Mouse (Mus musculus): Measurements from ENCODE around the gene Ctsw. TPM values are rescaled to one million over a fixed set of nuclear protein-coding genes. Genes with fewer than 3 reads are reported as not detected.
A peak's percentile ranks its signal among the peaks of the same experiment; 100 is the strongest.

Gene Ctsw
- total and polyA plus RNA-seq, 2 experiments from 2014 or later: 1.2 to 2.0 TPM

DNA sequence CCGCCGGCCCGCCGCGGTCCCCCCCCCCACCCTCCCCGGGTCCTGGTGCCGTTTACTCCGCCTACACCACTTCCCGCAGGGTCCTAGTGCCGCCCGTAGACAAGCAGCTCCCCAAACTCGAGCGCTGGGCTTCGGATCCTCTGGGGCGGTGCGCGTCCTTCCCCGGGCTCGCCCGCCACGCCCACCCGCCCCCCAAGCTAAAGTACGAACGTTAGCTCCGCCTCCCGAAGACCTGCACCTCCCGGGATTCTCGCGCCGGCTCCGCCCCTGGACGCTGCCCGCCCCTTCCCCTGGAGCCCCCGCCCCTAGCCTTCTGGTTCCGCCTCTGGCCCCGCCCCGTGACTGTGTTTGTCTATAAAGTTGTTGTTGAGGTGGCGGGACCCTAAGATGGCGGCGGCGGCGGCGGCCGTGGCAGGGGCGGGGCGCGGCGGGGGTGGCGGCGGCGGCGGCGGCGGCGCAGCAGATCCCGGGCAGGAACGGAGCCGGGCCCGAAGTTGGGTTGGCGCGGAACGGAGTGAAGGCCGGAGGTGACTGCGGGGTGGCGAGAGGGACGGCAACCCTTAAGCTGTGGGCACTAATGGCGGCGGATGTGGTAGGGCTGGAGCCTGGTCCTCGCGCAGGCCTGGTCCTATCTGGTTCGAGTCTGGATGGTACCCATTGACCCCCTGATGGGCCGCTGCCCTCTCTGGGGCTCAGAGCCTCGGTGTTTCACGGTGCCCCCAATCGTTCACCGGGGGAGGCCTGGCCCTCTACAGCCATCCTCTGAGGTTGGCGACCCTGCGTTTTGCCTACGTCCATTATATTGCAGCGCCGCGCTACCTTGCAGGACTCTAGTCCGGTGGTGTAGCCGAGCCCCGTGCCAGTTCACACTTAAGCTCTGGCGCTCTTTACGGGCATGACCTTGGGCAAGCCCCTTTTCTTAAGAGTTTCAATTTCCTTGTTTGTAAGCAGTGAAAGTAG lies 43.2 kb downstream of the Ctsw start, which contains the start of the genes Drap1 and AI837181:
TSS of gene Drap1 (minus strand) at position 198 of the 960 bp plus-strand sequence.
TSS of gene AI837181 (plus strand) at position 363 of the 960 bp plus-strand sequence.
- Histone ChIP-seq H3K27ac (peak within 1 kb of the TSS; percentile 92), H3K4me2 (ENCODE audit: low read depth, low read length) (peak within 1 kb of the TSS; percentile 90), H3K4me3 (ENCODE audit: low read length) (peak within 1 kb of the TSS; percentile 90), H3K36me3 (ENCODE audit: insufficient read depth, low read length) (peaks cover 5% of the 10 kb centered on the region; the same call in 1 of the 2 replicates), H3K4me1 (ENCODE audit: insufficient read depth, low read length) (peaks cover 24% of the 10 kb centered on the region), H3K9ac (replicated peaks; ENCODE audit: low read length) (peak within 1 kb of the TSS; percentile 94), H3K27me3 (ENCODE audit: insufficient read depth, low read length) (no peaks in the 10 kb centered on the region), H3K9me3 (ENCODE audit: low read length) (no peaks in the 10 kb centered on the region)
- DNase-seq (ENCODE audit: low spot score) (peak; percentile 98), ATAC-seq (peak; percentile 93)
- under 1% methylated on average over 70 of the region's 87 CpGs for WGBS
- TF ChIP-seq CTCF (IDR thresholded peaks at IDR 0.05; ENCODE audit: low read depth): no peak

DNA sequence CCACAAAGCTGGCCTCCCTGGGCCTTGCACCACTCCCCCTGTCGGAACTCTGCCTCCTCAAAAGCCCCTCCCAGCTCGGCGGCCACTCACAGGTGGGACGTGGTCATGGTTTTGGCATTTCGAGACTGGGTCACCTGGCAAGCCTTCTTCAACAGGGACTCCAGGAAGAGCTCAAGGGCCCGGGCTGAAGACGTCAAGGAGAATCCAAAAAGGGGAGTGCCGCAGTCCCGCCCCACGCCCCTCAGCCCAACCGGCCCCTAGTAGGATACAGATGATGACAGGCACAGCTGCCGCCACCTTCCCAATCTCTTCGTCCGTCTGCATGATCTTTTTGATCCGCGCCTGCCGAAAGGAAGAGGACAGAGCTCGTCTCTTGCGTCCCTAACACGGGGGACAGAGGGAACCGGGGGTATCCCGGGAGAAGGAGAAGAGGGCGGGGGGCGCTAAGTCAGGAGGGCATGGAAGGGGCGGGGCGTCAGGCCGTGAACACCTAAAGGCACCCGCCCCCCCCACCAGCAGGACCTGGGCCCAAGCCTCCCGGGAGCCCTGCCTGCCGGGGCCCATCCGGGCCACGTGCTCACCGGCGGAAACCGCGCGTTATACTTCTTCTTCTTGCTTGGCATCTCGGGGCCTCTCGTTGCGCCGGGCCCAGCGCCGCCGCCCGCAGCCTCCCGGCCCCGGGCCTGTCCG lies 44.1 kb downstream of the Ctsw start:
- H3K4me3 ChIP-seq (ENCODE audit: low read length): peak overlapping the region; percentile 90
- peak overlapping the region; percentile 92 for H3K27ac ChIP-seq
- H3K9ac ChIP-seq (replicated peaks; ENCODE audit: low read length): peak overlapping the region; percentile 94
- no peaks in the 10 kb centered on the region for H3K27me3 ChIP-seq (ENCODE audit: insufficient read depth, low read length)
- H3K9me3 ChIP-seq (ENCODE audit: low read length): no peaks in the 10 kb centered on the region
- ATAC-seq: peak; percentile 67
- peak overlapping the region; percentile 90 for H3K4me2 ChIP-seq (ENCODE audit: low read depth, low read length)
- peaks cover 21% of the 10 kb centered on the region for H3K4me1 ChIP-seq (ENCODE audit: insufficient read depth, low read length)
- peak; percentile 40 for TF ChIP-seq CTCF (IDR thresholded peaks at IDR 0.05; ENCODE audit: low read depth)
- peak; percentile 75 for DNase-seq (ENCODE audit: low spot score)
- WGBS: 2% methylated on average over 42 of the region's 48 CpGs
- peaks cover 8% of the 10 kb centered on the region; the same call in 1 of the 2 replicates for H3K36me3 ChIP-seq (ENCODE audit: insufficient read depth, low read length)

DNA sequence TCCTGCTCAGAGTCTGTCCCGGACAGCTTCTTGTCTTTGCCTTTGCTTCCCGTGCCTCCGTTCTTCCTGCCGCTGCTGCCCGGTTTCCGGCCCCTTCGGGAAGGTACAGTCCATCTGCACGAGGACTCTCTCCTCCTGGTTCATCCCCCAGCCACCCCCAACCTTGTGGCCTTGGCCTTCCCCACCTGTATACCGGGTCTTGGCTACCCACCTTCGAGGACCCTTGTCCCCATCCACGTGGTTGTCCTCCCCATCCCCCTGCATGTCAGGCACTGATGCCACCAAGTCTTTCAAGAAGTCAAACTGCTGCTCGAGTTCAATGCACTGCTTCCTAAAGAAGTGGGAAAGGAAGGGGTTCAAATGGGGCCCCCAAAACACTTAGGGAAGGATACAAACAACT lies 44.7 kb downstream of the Ctsw start:
- H3K27me3 ChIP-seq (ENCODE audit: insufficient read depth, low read length): no peaks in the 10 kb centered on the region
- H3K36me3 ChIP-seq (ENCODE audit: insufficient read depth, low read length): peaks cover 8% of the 10 kb centered on the region; the same call in 1 of the 2 replicates
- peak overlapping the region; percentile 90 for H3K4me3 ChIP-seq (ENCODE audit: low read length)
- peak overlapping the region; percentile 94 for H3K9ac ChIP-seq (replicated peaks; ENCODE audit: low read length)
- 58% methylated on average over 12 of the region's 12 CpGs for WGBS
- no peak for DNase-seq (ENCODE audit: low spot score)
- peaks cover 21% of the 10 kb centered on the region for H3K4me1 ChIP-seq (ENCODE audit: insufficient read depth, low read length)
- H3K4me2 ChIP-seq (ENCODE audit: low read depth, low read length): peak overlapping the region; percentile 90
- no peak for TF ChIP-seq CTCF (IDR thresholded peaks at IDR 0.05; ENCODE audit: low read depth)
- peak overlapping the region; percentile 92; the same call in 1 of the 2 replicates for H3K27ac ChIP-seq
- no peak for ATAC-seq
- H3K9me3 ChIP-seq (ENCODE audit: low read length): no peaks in the 10 kb centered on the region

DNA sequence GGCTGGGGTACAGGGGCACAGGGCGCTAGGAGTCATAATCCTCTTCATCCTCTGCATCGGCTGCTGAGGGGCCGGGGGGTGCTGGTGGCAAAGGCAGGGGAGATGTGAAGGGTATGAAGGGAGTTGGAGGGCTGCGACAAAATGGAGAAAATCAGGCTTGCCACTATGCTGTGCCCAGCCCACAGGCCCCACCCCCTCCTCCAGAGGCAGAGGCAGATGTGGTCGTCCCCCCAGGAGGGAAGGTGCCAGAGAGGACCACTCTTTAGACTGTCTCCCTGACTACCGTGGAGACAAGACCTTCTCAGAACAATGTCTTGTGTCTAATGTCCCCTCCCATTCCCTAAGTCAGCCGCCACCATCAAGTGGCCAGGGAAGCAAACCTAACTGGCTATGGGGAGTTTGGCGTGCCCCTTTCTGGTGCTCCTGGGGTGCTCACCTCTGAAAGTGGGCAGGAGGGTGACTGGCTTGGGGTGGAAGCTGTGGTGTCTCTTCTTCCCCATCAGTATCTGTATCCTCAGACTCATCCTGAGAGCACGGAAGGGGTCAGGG lies 45.3 kb downstream of the Ctsw start:
- peaks cover 21% of the 10 kb centered on the region for H3K4me1 ChIP-seq (ENCODE audit: insufficient read depth, low read length)
- 62% methylated on average over 9 of the region's 9 CpGs for WGBS
- peak overlapping the region; percentile 94; the same call in 1 of the 2 replicates for H3K9ac ChIP-seq (replicated peaks; ENCODE audit: low read length)
- peaks cover 8% of the 10 kb centered on the region; the same call in 1 of the 2 replicates for H3K36me3 ChIP-seq (ENCODE audit: insufficient read depth, low read length)
- peak overlapping the region; percentile 90 for H3K4me2 ChIP-seq (ENCODE audit: low read depth, low read length)
- ATAC-seq: no peak
- no peaks in the 10 kb centered on the region for H3K27me3 ChIP-seq (ENCODE audit: insufficient read depth, low read length)
- H3K27ac ChIP-seq: no peak overlapping the region
- no peak for DNase-seq (ENCODE audit: low spot score)
- H3K9me3 ChIP-seq (ENCODE audit: low read length): no peaks in the 10 kb centered on the region
- no peak for TF ChIP-seq CTCF (IDR thresholded peaks at IDR 0.05; ENCODE audit: low read depth)
- peak overlapping the region; percentile 90; the same call in 1 of the 2 replicates for H3K4me3 ChIP-seq (ENCODE audit: low read length)

DNA sequence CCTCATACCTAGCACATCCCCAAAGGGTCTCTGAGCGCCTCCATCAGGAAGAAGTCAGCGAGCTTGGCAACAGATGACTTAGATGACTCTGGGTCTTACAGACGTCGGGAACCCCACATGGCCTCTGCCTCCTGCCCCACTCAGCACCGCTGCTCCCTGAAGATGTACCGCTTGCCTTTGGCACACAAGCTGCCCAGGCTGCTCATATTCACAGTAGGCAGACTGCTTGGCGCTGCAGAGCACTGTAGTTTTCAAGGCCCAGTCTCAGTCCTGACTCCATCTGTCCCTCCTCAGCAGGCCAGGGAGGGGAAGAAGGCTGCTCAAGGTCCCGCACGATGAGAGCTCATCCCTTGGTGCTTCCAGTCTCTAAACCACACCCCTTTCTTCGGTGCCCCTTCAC lies 46.0 kb downstream of the Ctsw start:
- Histone ChIP-seq H3K27me3 (ENCODE audit: insufficient read depth, low read length) (no peaks in the 10 kb centered on the region), H3K4me3 (ENCODE audit: low read length) (no peak overlapping the region), H3K9me3 (ENCODE audit: low read length) (no peaks in the 10 kb centered on the region), H3K4me1 (ENCODE audit: insufficient read depth, low read length) (peaks cover 21% of the 10 kb centered on the region), H3K4me2 (ENCODE audit: low read depth, low read length) (no peak overlapping the region), H3K36me3 (ENCODE audit: insufficient read depth, low read length) (peaks cover 8% of the 10 kb centered on the region; the same call in 1 of the 2 replicates), H3K9ac (replicated peaks; ENCODE audit: low read length) (no peak overlapping the region), H3K27ac (no peak overlapping the region)
- DNase-seq (ENCODE audit: low spot score): no peak
- ATAC-seq: no peak
- 76% methylated on average over 10 of the region's 10 CpGs for WGBS
- TF ChIP-seq CTCF (IDR thresholded peaks at IDR 0.05; ENCODE audit: low read depth): no peak

DNA sequence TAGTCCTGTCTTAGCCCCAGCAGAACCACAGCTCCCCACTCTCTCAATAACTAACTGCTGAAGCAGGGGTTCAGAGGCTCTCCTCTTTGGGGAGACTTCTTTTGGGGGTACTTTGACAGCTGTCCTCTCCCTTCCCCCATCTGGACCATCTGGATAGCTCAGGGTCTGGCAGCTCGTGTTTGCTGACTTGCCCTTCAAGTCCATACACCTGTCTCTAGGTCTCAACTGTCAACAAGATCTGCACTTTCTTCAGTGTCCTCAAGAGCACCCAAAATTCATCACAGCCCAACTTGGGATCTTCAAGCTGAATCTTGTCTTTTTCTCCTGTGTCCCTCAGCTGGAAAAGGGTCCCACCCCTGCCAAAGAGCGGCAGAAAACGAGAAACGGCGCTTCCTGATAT lies 46.5 kb downstream of the Ctsw start:
- peaks cover 8% of the 10 kb centered on the region; the same call in 1 of the 2 replicates for H3K36me3 ChIP-seq (ENCODE audit: insufficient read depth, low read length)
- H3K27ac ChIP-seq: no peak overlapping the region
- no peak overlapping the region for H3K4me2 ChIP-seq (ENCODE audit: low read depth, low read length)
- H3K27me3 ChIP-seq (ENCODE audit: insufficient read depth, low read length): no peaks in the 10 kb centered on the region
- H3K9me3 ChIP-seq (ENCODE audit: low read length): no peaks in the 10 kb centered on the region
- peaks cover 21% of the 10 kb centered on the region for H3K4me1 ChIP-seq (ENCODE audit: insufficient read depth, low read length)
- 86% methylated on average over 5 of the region's 5 CpGs for WGBS
- no peak for ATAC-seq
- H3K4me3 ChIP-seq (ENCODE audit: low read length): no peak overlapping the region
- no peak for DNase-seq (ENCODE audit: low spot score)
- no peak overlapping the region for H3K9ac ChIP-seq (replicated peaks; ENCODE audit: low read length)
- TF ChIP-seq CTCF (IDR thresholded peaks at IDR 0.05; ENCODE audit: low read depth): no peak

Data from hindbrain, postnatal 0 days (tissue).